Mouse (Mus musculus) ES-E14 (cell line): Measurements from ENCODE around the gene Mcpt8. TPM values are rescaled to one million over a fixed set of nuclear protein-coding genes. Genes with fewer than 3 reads are reported as not detected.
"Not testable (repeated sequence)": the region's sequence is repeated elsewhere in the genome, so short reads cannot be mapped to it uniquely, and the experiment has no call there.

Source experiments
- DNase-seq: peaks from one replicate; pipeline ENCODE4 v3.0.0-alpha.2; 2013; ENCODE audit warnings: low read depth, low spot score
- H3K27ac ChIP-seq: 2 replicates; pipeline ENCODE4 v1.5.1; 2012; ENCODE audit warnings: low read depth, mild to moderate bottlenecking, low read length, moderate library complexity, mixed read lengths; ENCODE audit not compliant: poor library complexity, insufficient read depth, severe bottlenecking
- H3K36me3 ChIP-seq: 2 replicates; pipeline ENCODE4 v1.6.1; 2012; ENCODE audit warnings: mild to moderate bottlenecking, low read length, moderate library complexity, mixed read lengths; ENCODE audit not compliant: control insufficient read depth, poor library complexity, insufficient read depth, severe bottlenecking
- H3K4me1 ChIP-seq, 2 experiments: fragments of 150-350 bp in 1 of 2; sonication (generic) in 1 of 2; 2 replicates each; pipeline ENCODE4 v1.6.1; 2012; ENCODE audit warnings: low read length in 2 of 2, mild to moderate bottlenecking in 1 of 2, mixed read lengths in 1 of 2; ENCODE audit not compliant: control insufficient read depth in 2 of 2, insufficient read depth in 2 of 2, poor library complexity in 1 of 2
- H3K4me3 ChIP-seq, 2 experiments: fragments of 150-350 bp in 1 of 2; sonication (generic) in 1 of 2; 2 replicates each; pipeline ENCODE4 v1.5.1; 2012; ENCODE audit warnings: low read length in 2 of 2, low read depth in 1 of 2, mild to moderate bottlenecking in 1 of 2, mixed read lengths in 1 of 2; ENCODE audit not compliant: insufficient read depth in 1 of 2, poor library complexity in 1 of 2, severe bottlenecking in 1 of 2
- H3K9ac ChIP-seq: 2 replicates; pipeline ENCODE4 v1.6.1; 2012; ENCODE audit warnings: low read depth, mild to moderate bottlenecking, low read length, mixed read lengths; ENCODE audit not compliant: poor library complexity, insufficient read depth, severe bottlenecking
- H3K9me3 ChIP-seq: fragments of 150-350 bp; sonication (generic); 2 replicates; pipeline ENCODE4 v1.6.1; 2012; ENCODE audit warnings: low read depth, mild to moderate bottlenecking, low read length; ENCODE audit not compliant: control insufficient read depth, insufficient read depth
- CHD2 ChIP-seq: IDR thresholded peaks from 2 replicates; pipeline ENCODE4 v1.6.1; 2014; ENCODE audit warnings: mild to moderate bottlenecking, low read depth, low read length, inconsistent platforms
- HCFC1 ChIP-seq: IDR thresholded peaks from 2 replicates; pipeline ENCODE4 v1.6.1; 2012; ENCODE audit warnings: low read length, inconsistent platforms, borderline replicate concordance; ENCODE audit not compliant: insufficient read depth
- MAFK ChIP-seq: IDR thresholded peaks from 2 replicates; pipeline ENCODE4 v1.6.1; 2014; ENCODE audit warnings: mild to moderate bottlenecking, low read depth, low read length, inconsistent platforms; ENCODE audit not compliant: insufficient read depth
- ZC3H11A ChIP-seq: IDR thresholded peaks from 2 replicates; pipeline ENCODE4 v1.6.1; 2012; ENCODE audit warnings: low read depth, mild to moderate bottlenecking, inconsistent platforms, low read length, borderline replicate concordance
- ZNF384 ChIP-seq: IDR thresholded peaks from 2 replicates; pipeline ENCODE4 v1.6.1; 2012; ENCODE audit warnings: low read depth, low read length, inconsistent platforms
- in situ Hi-C, 2 experiments: fragments of 600-800 bp; cut with MboI; formaldehyde crosslinking; loops; one replicate each; pipeline ENCODE4 v1.15.1; 2025; ENCODE audit warnings: low sequenced_read_pairs in 2 of 2, inconsistent platforms in 1 of 2; ENCODE audit not compliant: unreplicated experiment in 2 of 2
- total RNA-seq: library from RNA; depleted of rRNA; stranded (reverse); fragments of 300-350 nt; gene quantifications from 2 replicates; pipeline ENCODE4 v1.2.3, GENCODE M21; 2012; rRNA removed

The Mcpt8 gene
- 0.26 and 0.31 TPM in 2 replicates for total RNA-seq

DNA sequence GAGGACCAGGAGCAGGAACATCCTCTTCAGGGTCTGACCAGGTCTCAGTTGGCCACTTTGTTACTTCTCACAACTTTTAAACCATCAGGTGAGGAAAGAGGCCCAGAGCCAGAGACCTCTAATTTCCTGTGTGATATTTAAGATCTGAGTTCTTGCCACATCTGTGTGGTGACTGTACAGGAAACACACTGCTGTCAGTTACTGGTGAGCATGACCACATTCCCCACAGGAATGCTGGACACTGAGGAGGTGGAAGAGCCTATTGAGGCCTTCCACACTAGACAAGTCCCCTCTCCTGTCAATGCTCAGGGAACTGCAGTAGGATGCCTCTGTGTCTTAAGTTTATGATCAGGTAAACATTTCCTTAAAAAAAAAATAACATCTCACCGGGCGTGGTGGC lies at the start of gene Mcpt8:
Mcpt8 (minus strand) TSS at position 107 of the 400 bp plus-strand sequence.
- TF ChIP-seq ZNF384, result no peak
- no peak for TF ChIP-seq MAFK
- no peak for TF ChIP-seq CHD2
- in situ Hi-C loops, result no loop called here
- Histone ChIP-seq H3K36me3 (no peaks in the 10 kb centered on the region), H3K9ac (no peak within 1 kb of the TSS), H3K9me3 (no peaks in the 10 kb centered on the region), H3K4me3 (no peak within 1 kb of the TSS), H3K27ac (no peak within 1 kb of the TSS), H3K4me1 (no peaks in the 10 kb centered on the region)
- no peak for DNase-seq

GRCm38 (mm10) chr14:56133675-56134074 lies 48.6 kb upstream of the Mcpt8 start:
- H3K9ac ChIP-seq, H3K9me3 ChIP-seq, DNase-seq, H3K4me3 ChIP-seq, H3K36me3 ChIP-seq, H3K27ac ChIP-seq, H3K4me1 ChIP-seq, in situ Hi-C loops: not testable (repeated sequence)

DNA sequence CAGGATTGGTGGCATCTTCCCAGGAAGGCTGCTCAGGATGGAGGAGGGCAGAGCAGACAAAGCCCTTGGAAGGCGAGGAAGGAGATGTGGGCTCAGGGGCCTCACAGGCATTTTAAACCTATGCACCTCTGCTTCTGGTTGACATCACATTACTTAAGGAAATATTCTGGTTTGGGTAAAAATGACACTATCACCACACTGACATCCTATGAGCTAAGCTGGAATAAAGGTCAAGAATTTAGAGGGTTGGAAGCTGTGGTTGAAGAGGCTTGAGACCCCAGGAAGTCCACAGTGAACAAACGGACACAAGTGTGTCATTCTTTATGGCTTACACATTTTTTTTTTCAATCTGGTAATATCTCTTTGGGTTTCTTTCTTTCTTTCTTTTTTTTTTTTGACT lies 47.4 kb upstream of the Mcpt8 start, which contains the start of gene Gzmd:
Gzmd (minus strand) TSS at position 101 of the 400 bp plus-strand sequence.
- H3K36me3 ChIP-seq, DNase-seq, H3K9me3 ChIP-seq, H3K9ac ChIP-seq, in situ Hi-C loops, H3K27ac ChIP-seq, H3K4me3 ChIP-seq, H3K4me1 ChIP-seq: not testable (repeated sequence)

- Histone ChIP-seq H3K9ac (no peak overlapping the region), H3K27ac (no peak overlapping the region), H3K4me3 (no peak overlapping the region), H3K36me3 (no peaks in the 10 kb centered on the region), H3K9me3 (no peaks in the 10 kb centered on the region), H3K4me1 (no peaks in the 10 kb centered on the region)
- DNase-seq, result peak; percentile 13
- TF ChIP-seq ZNF384, result no peak
- in situ Hi-C loops, result no loop called here
Measured at GRCm38 (mm10) chr14:56128341-56128740, 43.3 kb upstream of the Mcpt8 start.

GRCm38 (mm10) chr14:56123516-56123915 lies 38.4 kb upstream of the Mcpt8 start:
- in situ Hi-C loops, result no loop called here
- Histone ChIP-seq H3K4me3 (no peak overlapping the region), H3K27ac (no peak overlapping the region), H3K9me3 (no peaks in the 10 kb centered on the region), H3K4me1 (no peaks in the 10 kb centered on the region), H3K9ac (no peak overlapping the region), H3K36me3 (no peaks in the 10 kb centered on the region)
- DNase-seq, result no peak
- TF ChIP-seq HCFC1, result no peak
- TF ChIP-seq CHD2, result no peak
- no peak for TF ChIP-seq MAFK
- no peak for TF ChIP-seq ZNF384
- TF ChIP-seq ZC3H11A, result no peak
